Mouse (Mus musculus) hindbrain, embryonic 11.5 days (tissue): ENCODE results near the gene Ube2o. TPM values are rescaled to one million over a fixed set of nuclear protein-coding genes. Genes with fewer than 3 reads are reported as not detected.

Experiments used
- ATAC-seq: fragments of 200-750 bp; cut with Nextera tagmentation; 2 replicates; pipeline ENCODE4 v1.8.0; 2017; ENCODE audit warnings: mild to moderate bottlenecking, moderate TSS enrichment, moderate library complexity; ENCODE audit not compliant: low FRiP score
- DNase-seq: peaks from one replicate; pipeline ENCODE4 v3.0.0-alpha.2; 2015; ENCODE audit warnings: low spot score
- H3K27ac ChIP-seq: fragments of 300-500 bp; sonication (generic); 2 replicates; pipeline ENCODE4 v1.5.1; 2014; ENCODE audit warnings: mild to moderate bottlenecking, low read depth, low read length
- H3K27me3 ChIP-seq: fragments of 300-500 bp; sonication (generic); 2 replicates; pipeline ENCODE4 v1.6.1; 2014; ENCODE audit warnings: mild to moderate bottlenecking, low read length, moderate library complexity, mixed read lengths; ENCODE audit not compliant: control insufficient read depth, insufficient read depth
- H3K36me3 ChIP-seq: fragments of 300-500 bp; sonication (generic); 2 replicates; pipeline ENCODE4 v1.6.1; 2014; ENCODE audit warnings: mild to moderate bottlenecking, low read length, moderate library complexity, mixed read lengths; ENCODE audit not compliant: control insufficient read depth, insufficient read depth
- H3K4me1 ChIP-seq: fragments of 300-500 bp; sonication (generic); replicated peaks from 2 replicates; pipeline ENCODE4 v1.6.1; 2014; ENCODE audit warnings: low read length, mixed read lengths; ENCODE audit not compliant: control insufficient read depth, insufficient read depth
- H3K4me2 ChIP-seq: fragments of 300-500 bp; sonication (generic); replicated peaks from 2 replicates; pipeline ENCODE4 v1.6.1; 2014; ENCODE audit warnings: mild to moderate bottlenecking, low read depth, low read length
- H3K4me3 ChIP-seq: fragments of 300-500 bp; sonication (generic); 2 replicates; pipeline ENCODE4 v1.5.1; 2014; ENCODE audit warnings: low read depth, low read length
- H3K9ac ChIP-seq: fragments of 300-500 bp; sonication (generic); 2 replicates; pipeline ENCODE4 v1.6.1; 2014; ENCODE audit warnings: low read depth, low read length
- H3K9me3 ChIP-seq: fragments of 300-500 bp; sonication (generic); 2 replicates; pipeline ENCODE4 v1.6.1; 2016; ENCODE audit warnings: low read length; ENCODE audit not compliant: control insufficient read depth
- WGBS: fragments of 180-500 bp; shearing (Covaris S2); extraction: QIAGEN DNeasy Blood & Tissue Kit; methylation state at CpG from one replicate; pipeline ENCODE4 v1.1.7; 2014; 5-methylcytosine and 5-hydroxymethylcytosine counted together
- polyA plus RNA-seq: library from polyadenylated mRNA; unstranded; fragments of >200 nt; fragmentation: Nextera tagmentation; extraction: Ambion mirVana; gene quantifications from 2 replicates; pipeline ENCODE4 v1.2.1, GENCODE M21; 2014

The Ube2o gene
- polyA plus RNA-seq, 1 experiment from 2014 or later = 17.5 TPM

DNA sequence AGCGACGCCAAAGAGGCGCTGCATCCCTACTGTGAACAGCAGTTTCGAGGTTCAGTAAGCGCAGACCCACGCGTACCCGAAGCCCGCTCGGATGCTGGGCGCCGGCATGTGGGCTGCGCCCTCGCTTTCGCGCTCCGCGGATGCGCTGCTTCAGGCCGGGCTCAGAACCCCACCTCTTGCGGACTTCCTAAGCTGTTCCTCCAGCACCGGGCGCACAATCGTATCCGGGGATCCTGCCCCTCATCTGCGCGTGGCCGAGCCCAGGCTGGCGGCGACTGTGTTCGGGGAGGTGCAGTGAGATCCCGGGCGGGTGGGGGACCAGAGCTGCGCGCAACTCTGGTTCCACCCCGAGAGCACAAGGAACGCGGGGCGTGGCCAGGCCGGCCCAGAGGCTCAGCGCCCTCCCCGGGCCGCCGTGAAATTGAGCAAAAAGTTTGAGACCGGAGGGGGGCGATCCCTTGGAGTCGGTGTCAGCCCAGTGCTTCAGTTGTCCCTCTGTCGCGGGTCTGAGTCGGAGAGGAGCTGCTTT, 48.4 kb downstream of the Ube2o start:
- DNase-seq (peak; percentile 75), ATAC-seq (peak; percentile 28; the same call in 1 of the 2 replicates)
- under 1% methylated on average over 47 of the region's 50 CpGs for WGBS
- Histone ChIP-seq H3K27me3 (peaks cover 34% of the 10 kb centered on the region), H3K9me3 (no peaks in the 10 kb centered on the region), H3K27ac (no peak overlapping the region), H3K4me3 (peak overlapping the region; percentile 46), H3K36me3 (no peaks in the 10 kb centered on the region), H3K9ac (peak overlapping the region; percentile 39; the same call in 1 of the 2 replicates), H3K4me1 (peaks cover 27% of the 10 kb centered on the region), H3K4me2 (peak overlapping the region; percentile 77)

DNA sequence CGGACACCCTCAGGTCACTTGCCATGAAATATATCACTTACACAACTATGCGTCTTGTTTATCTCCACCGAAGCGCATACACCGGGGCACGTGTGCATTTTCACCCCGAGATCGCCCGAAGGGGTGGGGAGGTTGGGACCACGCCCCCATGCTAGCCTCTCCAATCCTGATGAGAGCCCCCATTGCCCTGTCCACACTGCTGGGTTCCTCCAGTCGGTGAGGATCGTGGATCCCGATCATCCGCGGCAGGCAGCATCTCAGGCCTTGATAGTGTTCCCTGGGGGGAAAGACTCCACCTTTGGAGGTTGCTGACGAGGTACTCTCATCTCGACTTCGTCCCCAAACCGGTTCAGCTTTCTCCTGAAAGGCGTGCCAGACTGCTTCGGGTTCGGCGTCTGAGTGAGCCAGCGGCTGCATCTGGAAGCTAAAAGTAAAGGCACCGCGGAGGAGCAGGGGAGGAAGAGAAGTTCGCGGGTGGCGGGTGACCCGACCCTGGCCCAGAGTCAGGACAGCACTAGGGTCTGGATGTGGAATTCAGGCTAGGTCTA, 48.9 kb downstream of the Ube2o start:
- Histone ChIP-seq H3K27me3 (peaks cover 34% of the 10 kb centered on the region), H3K4me2 (peak overlapping the region; percentile 77), H3K4me3 (peak overlapping the region; percentile 46), H3K9ac (peak overlapping the region; percentile 39; the same call in 1 of the 2 replicates), H3K27ac (no peak overlapping the region), H3K9me3 (no peaks in the 10 kb centered on the region), H3K4me1 (peaks cover 27% of the 10 kb centered on the region), H3K36me3 (no peaks in the 10 kb centered on the region)
- ATAC-seq (no peak), DNase-seq (peak; percentile 63)
- WGBS = under 1% methylated on average over 30 of the region's 30 CpGs

DNA sequence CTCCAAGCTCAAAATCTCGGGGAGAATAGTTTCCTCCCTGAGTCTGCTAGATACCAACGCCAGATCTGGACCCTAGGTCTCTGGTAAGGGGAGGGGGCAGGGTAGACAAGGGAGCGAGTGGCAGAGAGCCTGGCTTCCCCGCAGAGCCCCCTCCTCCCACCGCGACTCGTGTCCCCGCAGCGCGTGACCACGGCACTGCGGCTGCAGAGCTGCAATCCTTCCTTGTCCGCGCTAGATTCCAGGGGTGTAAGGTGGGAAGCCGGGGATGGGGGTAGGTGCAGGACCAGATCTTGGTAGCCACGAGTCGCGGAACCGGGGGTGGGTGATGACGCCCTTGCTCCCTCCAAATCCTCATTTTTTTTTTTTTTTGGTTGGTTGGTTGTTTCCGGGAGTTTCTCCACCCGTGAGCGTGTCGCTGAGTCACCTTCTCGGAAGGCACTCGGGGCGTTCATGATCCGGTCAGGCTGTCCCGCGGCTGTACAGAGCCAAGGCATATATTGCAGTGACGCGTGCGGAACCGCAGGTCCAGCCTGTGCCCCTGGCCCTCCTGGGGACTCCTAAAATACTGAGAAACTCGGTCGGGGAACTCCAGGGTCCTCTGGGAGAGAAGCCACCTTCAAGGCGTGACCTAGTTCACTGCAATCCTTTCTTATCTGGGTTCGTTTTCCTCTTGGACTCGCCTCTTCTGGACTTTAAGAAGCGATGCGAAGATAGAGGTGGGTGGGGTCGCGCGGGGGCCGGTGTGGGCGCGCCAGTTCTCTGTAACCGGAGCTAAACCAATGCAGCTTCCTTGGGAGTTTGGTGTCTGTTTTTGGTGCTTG, 49.7 kb downstream of the Ube2o start:
- peaks cover 27% of the 10 kb centered on the region for H3K4me1 ChIP-seq
- H3K9ac ChIP-seq = peak overlapping the region; percentile 3; the same call in 1 of the 2 replicates
- H3K27me3 ChIP-seq = peaks cover 34% of the 10 kb centered on the region
- peak; percentile 55 for DNase-seq
- H3K4me3 ChIP-seq = peak overlapping the region; percentile 46
- no peaks in the 10 kb centered on the region for H3K9me3 ChIP-seq
- 3% methylated on average over 48 of the region's 48 CpGs for WGBS
- H3K4me2 ChIP-seq = peak overlapping the region; percentile 77
- 0 out of 2 replicates have a peak overlapping the region, but pooled peaks have one; percentile 8 for H3K27ac ChIP-seq
- H3K36me3 ChIP-seq = no peaks in the 10 kb centered on the region
- ATAC-seq = no peak

DNA sequence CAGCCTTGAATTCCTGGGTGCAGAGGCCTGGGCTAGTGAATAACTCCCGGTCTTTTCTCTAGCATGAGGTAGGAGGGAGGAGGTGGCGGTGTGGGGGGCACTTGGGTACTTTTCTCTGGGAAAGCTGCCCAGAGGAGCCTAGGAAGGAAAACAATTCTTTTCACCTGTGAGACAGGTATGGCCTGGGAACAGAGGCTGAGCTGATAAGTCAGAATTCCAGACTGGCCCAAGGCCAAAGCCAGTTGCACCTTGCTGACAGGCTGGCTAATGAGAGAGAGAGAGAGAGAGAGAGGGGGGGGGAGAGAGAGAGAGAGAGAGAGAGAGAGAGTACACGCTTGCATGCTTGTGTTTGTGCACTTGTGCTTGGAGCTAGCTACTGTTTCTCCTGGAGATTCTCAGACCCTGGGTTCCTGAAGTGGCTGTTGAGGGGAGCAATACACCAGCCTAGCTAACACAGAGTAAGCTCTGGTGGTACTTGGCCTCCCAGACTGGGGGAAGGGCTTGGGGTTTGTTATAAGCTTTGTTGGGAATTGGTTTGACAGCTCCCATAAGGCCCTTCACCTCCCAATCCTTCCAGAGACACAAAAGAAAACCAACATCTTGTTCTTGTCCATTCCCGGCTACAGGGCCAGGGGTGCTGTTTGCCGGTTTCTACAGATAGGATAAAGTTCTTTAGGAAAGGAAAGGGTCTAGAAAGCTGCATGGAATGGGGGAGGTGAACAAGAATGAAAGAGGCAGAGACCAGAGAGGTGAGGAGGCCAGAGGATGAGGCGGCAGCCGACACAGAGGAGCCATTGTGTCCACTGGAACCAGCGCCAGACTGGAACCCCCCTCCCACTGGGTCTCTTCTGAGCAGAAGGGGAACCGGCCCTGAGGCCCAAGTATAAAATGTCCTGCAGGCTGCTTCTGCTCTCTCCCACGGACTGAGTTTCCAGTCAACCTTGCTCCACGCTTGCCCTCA, 50.8 kb downstream of the Ube2o start, which contains the start of gene Sphk1:
Gene Sphk1 (plus strand): TSS at position 739 of the 961 bp plus-strand sequence.
- Histone ChIP-seq H3K4me1 (peaks cover 27% of the 10 kb centered on the region), H3K9ac (0 out of 2 replicates have a peak within 1 kb of the TSS, but pooled peaks have one; percentile 3), H3K27ac (peak within 1 kb of the TSS; percentile 49; the same call in 1 of the 2 replicates), H3K36me3 (no peaks in the 10 kb centered on the region), H3K4me2 (peak within 1 kb of the TSS; percentile 77), H3K27me3 (peaks cover 34% of the 10 kb centered on the region), H3K4me3 (peak within 1 kb of the TSS; percentile 46), H3K9me3 (no peaks in the 10 kb centered on the region)
- WGBS = 21% methylated on average over 11 of the region's 11 CpGs
- ATAC-seq (no peak), DNase-seq (peak; percentile 69)

DNA sequence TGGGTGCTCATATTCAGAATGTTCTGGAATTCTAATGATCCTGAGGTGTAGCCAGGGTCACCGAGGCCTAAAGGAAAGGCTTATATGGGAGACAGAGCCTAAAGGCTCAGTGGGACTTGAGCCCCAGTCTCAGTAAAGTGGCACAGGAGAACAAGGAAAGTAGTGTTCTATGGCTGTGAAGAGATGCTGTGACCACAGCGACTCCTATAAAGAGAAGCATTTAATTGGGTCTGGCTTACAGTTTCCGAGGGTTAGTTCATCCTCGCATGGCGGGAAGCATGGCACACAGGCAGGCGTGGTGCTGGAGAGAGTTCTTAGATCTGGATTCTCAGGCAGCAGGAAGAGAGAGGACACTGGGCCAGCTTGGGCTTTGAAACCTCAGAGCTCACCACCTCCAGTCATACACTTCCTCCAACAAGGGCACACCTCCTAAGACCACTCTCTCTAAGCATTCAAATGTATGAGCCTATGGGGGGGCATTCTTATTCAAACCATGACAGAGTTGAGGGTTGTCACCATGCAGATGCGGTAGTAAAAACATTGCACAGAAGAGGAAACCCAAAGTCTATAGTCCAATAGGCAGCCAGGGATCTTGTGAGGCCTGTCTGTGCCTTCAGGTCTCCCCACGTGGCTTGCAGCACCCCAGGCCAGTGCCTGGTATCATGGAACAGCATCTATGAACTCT, 52.5 kb downstream of the Ube2o start:
- no peak overlapping the region for H3K4me2 ChIP-seq
- 75% methylated on average over 8 of the region's 8 CpGs for WGBS
- H3K27ac ChIP-seq = no peak overlapping the region
- peaks cover 30% of the 10 kb centered on the region for H3K27me3 ChIP-seq
- peaks cover 23% of the 10 kb centered on the region for H3K4me1 ChIP-seq
- H3K36me3 ChIP-seq = no peaks in the 10 kb centered on the region
- H3K9me3 ChIP-seq = no peaks in the 10 kb centered on the region
- H3K9ac ChIP-seq = no peak overlapping the region
- DNase-seq (no peak), ATAC-seq (no peak)
- no peak overlapping the region for H3K4me3 ChIP-seq

DNA sequence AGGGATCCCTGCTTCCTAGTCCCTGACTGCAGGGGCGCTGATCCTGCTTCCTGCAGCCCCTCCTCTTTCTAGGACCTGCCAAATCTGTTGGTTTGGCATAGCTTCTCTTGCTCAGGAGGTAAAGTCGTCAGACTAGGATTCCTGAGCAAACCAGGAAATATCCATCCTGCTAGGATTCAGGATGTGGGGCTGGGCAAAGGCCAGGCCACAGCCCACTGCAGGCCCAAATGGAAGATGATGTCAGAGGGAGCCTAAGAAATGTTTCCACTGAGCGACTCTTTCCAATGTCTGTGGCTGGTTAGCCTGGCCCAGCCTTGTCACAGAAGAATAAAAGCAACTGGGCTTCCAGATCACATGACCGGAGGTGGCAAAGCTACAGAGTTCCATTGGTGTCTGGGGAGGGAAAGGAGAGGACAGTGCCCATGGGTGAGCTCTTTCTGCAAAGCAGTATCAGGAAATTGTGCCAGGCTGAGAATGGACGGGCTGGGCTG, 57.5 kb downstream of the Ube2o start:
- DNase-seq = no peak
- Histone ChIP-seq H3K9ac (no peak overlapping the region), H3K4me3 (no peak overlapping the region), H3K27me3 (no peaks in the 10 kb centered on the region), H3K27ac (no peak overlapping the region), H3K4me1 (no peaks in the 10 kb centered on the region; the same call in 1 of the 2 replicates), H3K4me2 (no peak overlapping the region), H3K36me3 (no peaks in the 10 kb centered on the region), H3K9me3 (no peaks in the 10 kb centered on the region)
- no peak for ATAC-seq
- 53% methylated on average over 5 of the region's 5 CpGs for WGBS

DNA sequence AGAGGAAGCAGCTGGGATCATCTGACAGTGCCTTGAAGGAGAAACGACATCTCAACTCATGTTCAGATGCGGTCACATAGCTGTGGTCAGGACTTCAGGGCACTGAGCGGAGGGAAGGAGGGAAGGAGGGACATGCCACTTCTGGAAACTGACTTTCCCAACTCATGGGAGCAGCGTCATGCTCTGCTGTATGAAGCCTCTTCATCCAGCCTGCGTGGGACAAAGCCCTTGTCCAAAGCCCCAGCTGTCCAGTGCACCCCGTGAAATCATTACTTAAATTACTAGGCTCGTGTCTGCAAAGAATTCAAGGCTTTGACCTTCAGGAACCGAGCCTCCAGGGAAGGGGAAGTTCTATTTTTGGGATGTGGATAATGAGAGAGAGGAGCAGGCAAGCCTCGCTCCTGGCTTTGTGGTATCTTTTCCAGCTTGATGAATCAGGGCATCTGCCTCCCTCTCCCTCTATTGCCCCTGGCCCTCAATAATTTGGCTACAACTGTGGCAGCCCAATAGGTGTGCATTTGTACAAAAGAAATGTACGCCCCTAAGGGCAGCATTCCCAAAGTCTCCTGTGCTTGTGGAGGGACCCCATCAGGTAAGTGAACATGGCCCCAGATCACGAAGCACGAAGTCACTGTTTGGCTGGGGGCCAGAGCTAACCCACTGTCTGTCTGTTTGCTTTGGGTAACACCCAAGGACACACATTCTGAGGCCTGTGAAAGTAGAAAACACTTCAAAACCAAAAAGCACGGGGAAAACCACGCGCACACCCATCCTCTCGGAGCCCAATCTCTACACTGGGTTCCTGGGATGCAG, 58.2 kb downstream of the Ube2o start:
- Histone ChIP-seq H3K9me3 (no peaks in the 10 kb centered on the region), H3K27me3 (no peaks in the 10 kb centered on the region), H3K4me2 (no peak overlapping the region), H3K36me3 (no peaks in the 10 kb centered on the region), H3K27ac (no peak overlapping the region), H3K4me3 (no peak overlapping the region), H3K9ac (no peak overlapping the region), H3K4me1 (no peaks in the 10 kb centered on the region; the same call in 1 of the 2 replicates)
- WGBS = 62% methylated on average over 16 of the region's 16 CpGs
- ATAC-seq (no peak), DNase-seq (no peak)
